ENCODE assay signal across 9 mouse cellular contexts in the genomic region with DNA sequence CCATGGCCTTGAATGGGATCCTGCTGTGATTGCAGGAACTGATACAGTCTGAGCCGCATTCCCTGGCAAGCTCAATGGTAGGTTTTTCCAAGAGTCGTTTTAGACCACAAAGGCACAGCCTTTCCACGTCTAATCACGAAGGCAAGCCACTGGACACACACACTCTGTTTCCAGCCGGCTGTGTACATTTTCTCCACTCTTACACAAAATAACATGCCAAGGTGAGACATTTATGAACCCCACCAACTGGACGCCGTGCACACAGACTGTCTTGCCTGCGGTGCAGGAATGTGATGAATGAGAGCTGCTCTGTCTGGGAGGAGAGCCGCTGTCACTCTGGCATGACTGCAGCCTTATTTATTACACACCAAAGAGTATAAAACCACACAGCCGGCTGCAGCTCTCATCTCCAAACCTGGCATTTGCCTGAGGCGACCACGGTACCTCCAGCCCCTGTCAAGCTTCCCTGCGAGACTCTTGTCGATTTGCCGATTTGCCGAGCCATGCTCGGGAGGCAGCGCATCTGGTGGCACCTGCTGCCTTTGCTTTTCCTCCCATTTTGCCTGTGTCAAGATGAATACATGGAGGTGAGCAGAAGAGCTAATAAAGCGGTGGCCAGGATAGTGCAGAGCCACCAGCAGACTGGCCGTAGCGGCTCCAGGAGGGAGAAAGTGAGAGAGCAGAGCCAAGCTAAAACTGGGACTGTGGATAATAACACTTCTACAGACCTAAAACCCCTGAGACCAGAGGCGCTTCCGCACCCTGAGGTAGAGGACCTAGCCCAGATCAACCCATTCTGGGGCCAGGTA. TPM values are rescaled to one million over a fixed set of nuclear protein-coding genes. Genes with fewer than 3 reads are reported as not detected.
DNase-seq lines count a peak whose midpoint lies in the region; ATAC-seq and TF ChIP-seq lines count a peak whose summit lies in the region.
"Had no signal": no experiment of that assay in that cellular context is flagged by ENCODE, and none has a peak within 500 bp of the region (broad histone marks: within the 10 kb centered on the region; RNA-seq: fewer than 3 reads in every experiment).

A gene (plus strand): TSS at position 382 of the 809 bp plus-strand sequence.

- 0 out of 2 replicates have a peak, but pooled peaks cover 5% of the 10 kb centered on the region for H3K27me3 ChIP-seq in E14TG2a.4 (ENCODE audit: insufficient read depth, low read length)
- H3K27me3 ChIP-seq in heart, embryonic 12.5 days (replicated peaks): peaks cover 8% of the 10 kb centered on the region; the same call in 1 of the 2 replicates

- peak; percentile 21 for DNase-seq in ES-CJ7 (ENCODE audit: low read depth, low spot score)
- DNase-seq in forelimb bud, embryonic 11.5 days (ENCODE audit: low read depth, low spot score): peak; percentile 45
- DNase-seq in kidney, postnatal 4 days: peak; percentile 45 to 69
- DNase-seq in T-cell, adult 2 months (ENCODE audit: low spot score): no peak
- DNase-seq in layer of hippocampus, adult 18-20 months (ENCODE audit: low spot score in 2 of 2): no peak
- DNase-seq: adrenal gland, postnatal 10 days had no signal

- no peak within 1 kb of the TSS for H3K4me2 ChIP-seq in heart, embryonic 12.5 days

- ATAC-seq in heart, embryonic 12.5 days (ENCODE audit: insufficient number of reproducible peaks, low FRiP score): no peak
- ATAC-seq in erythroid progenitor cell, adult 5-6 weeks (replicated peaks; ENCODE audit: low FRiP score, poor library complexity, severe bottlenecking): no peak

- 75% methylated on average over 23 of the region's 23 CpGs for WGBS in heart, embryonic 12.5 days

- no peak within 1 kb of the TSS for H3K9ac ChIP-seq in heart, embryonic 12.5 days

- H3K4me1 ChIP-seq in E14TG2a.4 (replicated peaks; ENCODE audit: low read depth, low read length): peaks cover 33% of the 10 kb centered on the region
- no peaks in the 10 kb centered on the region for H3K4me1 ChIP-seq in heart, embryonic 12.5 days (replicated peaks)

- no peaks in the 10 kb centered on the region for H3K36me3 ChIP-seq in E14TG2a.4 (ENCODE audit: insufficient read depth, low read length)
- H3K36me3 ChIP-seq in heart, embryonic 12.5 days: no peaks in the 10 kb centered on the region

- no peaks in the 10 kb centered on the region for H3K9me3 ChIP-seq in E14TG2a.4 (ENCODE audit: low read length)
- H3K9me3 ChIP-seq in heart, embryonic 12.5 days (replicated peaks): no peaks in the 10 kb centered on the region

- no peak for TF ChIP-seq CTCF in E14TG2a.4 (conservative IDR thresholded peaks at IDR 0.05; ENCODE audit: low read length)

- H3K27ac ChIP-seq in heart, embryonic 12.5 days (ENCODE audit: poor library complexity, severe bottlenecking): no peak within 1 kb of the TSS

- peak within 1 kb of the TSS; percentile 56 for H3K4me3 ChIP-seq in E14TG2a.4 (replicated peaks; ENCODE audit: low read length)
- no peak within 1 kb of the TSS for H3K4me3 ChIP-seq in heart, embryonic 12.5 days

RNA-seq across cellular contexts. Expression of the gene that starts here (rescaled TPM):
- polyA plus RNA-seq in heart, embryonic 12.5 days (2016; fragmentation: Nextera tagmentation; extraction: Ambion mirVana): 0.14 and 0.28 TPM in 2 replicates
- total RNA-seq in layer of hippocampus, adult 18-20 months (2021): not detected
- not detected in 2 replicates for total RNA-seq in erythroid progenitor cell, adult 5-6 weeks (2015; ENCODE audit: low replicate concordance)
- not detected in 2 replicates for total RNA-seq in erythroid progenitor cell, adult 5-6 weeks (2017; ENCODE audit: low replicate concordance)

Comparison
In these comparisons a context has a peak if more than half of its experiments do, and no peak if none do; other contexts are left out.
1. DNase-seq: peak in ES-CJ7 (single experiment), forelimb bud, embryonic 11.5 days (single experiment) and kidney, postnatal 4 days (2 of 2); none in T-cell, adult 2 months (single experiment) and layer of hippocampus, adult 18-20 months (0 of 2).